Mouse (Mus musculus) heart, embryonic 11.5 days (tissue): ENCODE data around the gene C1rb. TPM values are rescaled to one million over a fixed set of nuclear protein-coding genes. Genes with fewer than 3 reads are reported as not detected.
"Not testable (repeated sequence)": the region's sequence is repeated elsewhere in the genome, so short reads cannot be mapped to it uniquely, and the experiment has no call there.

Experiments used
- ATAC-seq: fragments of 200-750 bp; cut with Nextera tagmentation; replicated peaks from 2 replicates; pipeline ENCODE4 v1.8.0; 2017; ENCODE audit warnings: moderate library complexity; ENCODE audit not compliant: insufficient number of reproducible peaks, low FRiP score, low TSS enrichment
- H3K27ac ChIP-seq: fragments of 300-500 bp; sonication (generic); 2 replicates; pipeline ENCODE4 v1.5.1; 2014; ENCODE audit warnings: mild to moderate bottlenecking, low read depth, low read length
- H3K27me3 ChIP-seq: fragments of 300-500 bp; sonication (generic); 2 replicates; pipeline ENCODE4 v1.6.1; 2014; ENCODE audit warnings: mild to moderate bottlenecking, low read length, mixed read lengths; ENCODE audit not compliant: control insufficient read depth, insufficient read depth
- H3K36me3 ChIP-seq: fragments of 300-500 bp; sonication (generic); 2 replicates; pipeline ENCODE4 v1.6.1; 2014; ENCODE audit warnings: mild to moderate bottlenecking, low read length, moderate library complexity, mixed read lengths; ENCODE audit not compliant: control insufficient read depth, insufficient read depth
- H3K4me1 ChIP-seq: fragments of 300-500 bp; sonication (generic); 2 replicates; pipeline ENCODE4 v1.6.1; 2014; ENCODE audit warnings: low read length; ENCODE audit not compliant: control insufficient read depth, insufficient read depth
- H3K4me2 ChIP-seq: fragments of 300-500 bp; sonication (generic); 2 replicates; pipeline ENCODE4 v1.6.1; 2014; ENCODE audit warnings: mild to moderate bottlenecking, moderate library complexity
- H3K4me3 ChIP-seq: fragments of 300-500 bp; sonication (generic); 2 replicates; pipeline ENCODE4 v1.5.1; 2014; ENCODE audit warnings: low read depth, low read length
- H3K9ac ChIP-seq: fragments of 300-500 bp; sonication (generic); 2 replicates; pipeline ENCODE4 v1.6.1; 2014; ENCODE audit warnings: mild to moderate bottlenecking, low read depth, low read length, moderate library complexity
- H3K9me3 ChIP-seq: fragments of 300-500 bp; sonication (generic); replicated peaks from 2 replicates; pipeline ENCODE4 v1.6.1; 2016; ENCODE audit warnings: low read length; ENCODE audit not compliant: control insufficient read depth
- WGBS: fragments of 180-500 bp; shearing (Covaris S2); extraction: QIAGEN DNeasy Blood & Tissue Kit; methylation state at CpG from one replicate; pipeline ENCODE4 v1.1.7; 2014; ENCODE audit not compliant: insufficient replicate concordance; 5-methylcytosine and 5-hydroxymethylcytosine counted together
- polyA plus RNA-seq: library from polyadenylated mRNA; unstranded; fragments of >200 nt; fragmentation: Nextera tagmentation; extraction: Ambion mirVana; gene quantifications from 2 replicates; pipeline ENCODE4 v1.2.1, GENCODE M21; 2014

The C1rb gene
- polyA plus RNA-seq, 1 experiment from 2014 or later = not detected

DNA sequence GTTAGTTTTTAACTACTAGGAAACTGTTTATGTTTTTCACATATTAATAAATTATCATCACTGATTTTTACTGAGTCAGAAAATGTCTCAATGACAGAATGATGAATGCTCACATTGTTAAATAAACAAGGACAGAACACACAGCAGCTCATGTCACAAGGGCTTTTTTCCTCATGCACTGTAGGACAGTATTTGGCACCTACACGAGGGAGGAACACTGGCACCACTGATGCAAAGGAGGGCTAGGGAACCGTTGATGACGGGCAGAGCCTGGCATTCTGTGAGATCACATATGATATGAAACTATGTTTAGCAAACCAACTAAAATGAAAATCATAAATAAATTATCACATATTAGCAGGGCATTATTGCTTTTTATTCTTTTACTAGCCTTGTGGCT lies 14.8 kb downstream of the C1rb start:
- Histone ChIP-seq H3K9ac (no peak overlapping the region), H3K4me2 (no peak overlapping the region), H3K36me3 (no peaks in the 10 kb centered on the region), H3K27me3 (no peaks in the 10 kb centered on the region), H3K27ac (no peak overlapping the region), H3K9me3 (no peaks in the 10 kb centered on the region), H3K4me3 (no peak overlapping the region), H3K4me1 (no peaks in the 10 kb centered on the region)
- no peak for ATAC-seq
- 72% methylated on average over 3 of the region's 3 CpGs for WGBS

DNA sequence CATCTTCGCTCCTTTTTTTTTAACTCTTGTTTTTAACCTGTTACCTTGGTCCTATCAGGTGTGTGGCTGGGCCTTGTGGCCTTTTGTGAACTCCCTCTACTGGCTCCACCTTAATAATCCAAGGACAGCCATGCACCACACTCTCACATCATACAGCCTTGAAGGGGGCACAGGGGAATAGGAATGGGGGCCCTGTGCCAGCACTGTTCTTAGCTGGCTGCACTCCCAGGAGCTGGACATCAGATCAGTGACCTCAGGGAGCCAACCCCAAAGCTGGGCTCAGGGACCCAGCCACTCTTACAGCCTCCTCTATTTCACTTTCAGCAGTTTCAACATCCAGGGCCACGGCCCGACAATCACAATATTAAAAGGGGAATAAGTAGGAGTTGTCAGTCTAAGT lies 15.7 kb downstream of the C1rb start:
- Histone ChIP-seq H3K27me3 (no peaks in the 10 kb centered on the region), H3K4me1 (no peaks in the 10 kb centered on the region), H3K9ac (no peak overlapping the region), H3K27ac (no peak overlapping the region), H3K4me2 (no peak overlapping the region), H3K9me3 (no peaks in the 10 kb centered on the region), H3K4me3 (no peak overlapping the region), H3K36me3 (no peaks in the 10 kb centered on the region)
- WGBS = 85% methylated on average over 3 of the region's 3 CpGs
- no peak for ATAC-seq

DNA sequence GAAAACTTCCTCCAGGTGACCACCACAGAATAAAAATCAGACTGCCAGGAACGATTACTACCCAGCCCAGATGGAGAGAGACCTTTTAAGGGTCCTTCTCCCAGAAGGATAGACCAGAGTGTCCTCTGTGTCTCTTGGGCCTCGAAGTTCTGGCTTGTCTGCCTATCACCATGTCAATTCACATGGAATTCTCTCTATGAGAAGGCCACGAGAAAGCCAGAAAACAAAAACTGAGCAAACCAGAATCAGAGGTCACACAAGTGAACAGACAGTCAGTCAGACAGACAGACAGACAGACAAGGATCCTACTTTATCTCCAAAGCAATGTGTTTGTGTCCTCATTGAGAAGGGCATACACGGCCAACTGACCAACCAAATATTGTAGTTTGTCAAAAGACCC lies 16.2 kb downstream of the C1rb start:
- no peak for ATAC-seq
- Histone ChIP-seq H3K4me3 (no peak overlapping the region), H3K9me3 (no peaks in the 10 kb centered on the region), H3K27me3 (no peaks in the 10 kb centered on the region), H3K27ac (no peak overlapping the region), H3K4me2 (no peak overlapping the region), H3K4me1 (no peaks in the 10 kb centered on the region), H3K9ac (no peak overlapping the region), H3K36me3 (no peaks in the 10 kb centered on the region)
- WGBS = 64% methylated on average over 4 of the region's 4 CpGs

DNA sequence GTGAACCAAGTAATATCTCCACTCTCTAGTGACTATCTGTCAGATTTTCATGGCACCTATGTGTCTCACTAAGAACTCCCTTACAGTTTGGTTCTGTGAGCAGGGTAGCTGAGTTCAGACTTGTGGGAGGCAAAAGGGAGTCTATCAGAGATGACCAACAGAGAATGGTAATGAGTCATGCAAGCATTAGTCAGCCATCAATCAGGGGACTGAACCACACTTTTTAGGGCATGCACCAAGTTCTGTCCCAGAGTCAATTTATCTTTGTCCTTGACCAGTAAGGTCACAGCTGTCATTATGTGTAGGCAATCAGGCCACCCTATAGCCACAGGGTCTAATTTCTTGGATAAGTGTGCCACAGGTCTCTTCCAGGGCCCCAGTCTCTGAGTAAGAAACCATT lies 18.7 kb downstream of the C1rb start:
- H3K27me3 ChIP-seq = no peaks in the 10 kb centered on the region
- H3K4me3 ChIP-seq = no peak overlapping the region
- ATAC-seq = no peak
- no peaks in the 10 kb centered on the region for H3K9me3 ChIP-seq
- H3K4me2 ChIP-seq = no peak overlapping the region
- H3K27ac ChIP-seq = no peak overlapping the region
- H3K9ac ChIP-seq = no peak overlapping the region
- no peaks in the 10 kb centered on the region for H3K4me1 ChIP-seq
- H3K36me3 ChIP-seq = no peaks in the 10 kb centered on the region

- WGBS = 76% methylated on average over 4 of the region's 4 CpGs
- Histone ChIP-seq H3K36me3 (no peaks in the 10 kb centered on the region), H3K4me2 (no peak overlapping the region), H3K27me3 (no peaks in the 10 kb centered on the region), H3K4me1 (no peaks in the 10 kb centered on the region), H3K9me3 (no peaks in the 10 kb centered on the region), H3K27ac (no peak overlapping the region), H3K4me3 (no peak overlapping the region), H3K9ac (no peak overlapping the region)
- no peak for ATAC-seq
Measured at GRCm38 (mm10) chr6:124592186-124592700, 22.1 kb downstream of the C1rb start.

DNA sequence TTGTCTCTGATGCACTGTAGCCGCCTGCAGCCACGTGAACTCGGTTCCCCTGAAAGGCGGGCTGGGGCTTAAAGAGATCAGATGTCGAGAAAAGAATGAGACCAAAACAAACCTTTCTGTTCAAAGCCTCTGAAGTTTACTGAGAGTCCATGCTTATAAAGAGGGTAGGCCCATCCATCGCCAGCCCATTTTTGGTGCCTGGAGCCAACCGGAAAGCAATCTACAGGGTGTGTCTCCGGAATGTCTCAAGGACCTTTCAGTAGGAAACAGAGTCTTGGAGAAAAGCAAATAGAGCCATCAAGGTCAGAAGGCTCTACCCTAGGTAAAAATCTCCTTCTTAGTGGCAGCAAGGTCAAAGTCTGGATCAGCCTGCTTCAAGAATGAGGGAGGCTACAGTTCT lies 23.0 kb downstream of the C1rb start:
- H3K4me3 ChIP-seq = no peak overlapping the region

GRCm38 (mm10) chr6:124602031-124602430 lies 31.9 kb downstream of the C1rb start:
- Histone ChIP-seq H3K27me3 (no peaks in the 10 kb centered on the region), H3K4me3 (no peak overlapping the region), H3K4me1 (no peaks in the 10 kb centered on the region), H3K9ac (no peak overlapping the region), H3K27ac (no peak overlapping the region), H3K9me3 (no peaks in the 10 kb centered on the region), H3K4me2 (no peak overlapping the region), H3K36me3 (no peaks in the 10 kb centered on the region)
- ATAC-seq = no peak
- WGBS = 78% methylated on average over 4 of the region's 4 CpGs

More for the DNA sequence above, 23.0 kb downstream of the C1rb start:
- no peaks in the 10 kb centered on the region for H3K4me1 ChIP-seq
- no peak overlapping the region for H3K9ac ChIP-seq
- 80% methylated on average over 8 of the region's 8 CpGs for WGBS
- H3K9me3 ChIP-seq = no peaks in the 10 kb centered on the region
- H3K27ac ChIP-seq = no peak overlapping the region
- no peaks in the 10 kb centered on the region for H3K36me3 ChIP-seq
- H3K27me3 ChIP-seq = no peaks in the 10 kb centered on the region
- no peak for ATAC-seq
- H3K4me2 ChIP-seq = no peak overlapping the region

DNA sequence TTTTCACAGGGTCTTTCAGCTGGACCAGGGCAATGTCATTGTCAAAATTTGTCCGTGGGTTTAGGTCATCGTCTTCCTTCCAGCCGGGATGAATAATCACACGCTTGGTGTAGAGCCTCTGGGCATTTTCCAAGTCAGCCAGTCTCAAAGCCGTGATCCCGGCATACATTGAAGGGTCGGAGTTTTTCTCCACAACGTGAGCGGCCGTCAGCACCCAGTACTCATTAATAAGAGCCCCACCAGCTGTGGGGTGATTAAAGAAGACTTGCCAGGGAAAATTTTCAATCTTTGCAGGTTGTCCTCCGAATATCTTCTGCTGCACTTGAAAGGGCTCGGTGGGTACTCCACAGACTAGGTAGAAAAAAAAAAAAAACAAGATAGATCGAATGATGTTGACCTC lies 55.5 kb downstream of the C1rb start:
- Histone ChIP-seq H3K36me3 (no peaks in the 10 kb centered on the region), H3K4me1 (no peaks in the 10 kb centered on the region), H3K9me3 (no peaks in the 10 kb centered on the region), H3K9ac (no peak overlapping the region), H3K4me2 (no peak overlapping the region), H3K27ac (no peak overlapping the region), H3K27me3 (no peaks in the 10 kb centered on the region), H3K4me3 (no peak overlapping the region)
- ATAC-seq = no peak
- WGBS = 83% methylated on average over 13 of the region's 13 CpGs

DNA sequence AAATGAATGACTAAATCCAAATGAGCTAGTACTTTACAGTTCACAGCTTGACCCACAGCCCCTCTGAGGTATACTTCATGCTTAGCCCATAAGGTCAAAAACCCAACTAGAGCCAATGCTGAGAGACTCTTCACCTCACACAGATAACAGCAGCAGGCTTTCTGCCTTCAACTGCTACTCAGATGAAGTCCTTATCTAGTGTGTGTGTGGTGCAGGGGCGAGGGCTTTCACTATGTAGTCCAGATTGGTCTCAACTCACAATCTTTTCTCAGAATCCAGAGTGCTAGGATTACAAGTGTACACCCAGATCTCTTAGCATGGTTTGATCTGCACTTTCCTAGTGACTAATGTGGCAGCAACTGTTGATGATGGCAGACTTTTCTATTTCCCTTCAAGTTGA lies 56.1 kb downstream of the C1rb start:
- H3K27ac ChIP-seq, H3K27me3 ChIP-seq, H3K36me3 ChIP-seq, H3K4me2 ChIP-seq, H3K9me3 ChIP-seq, H3K4me1 ChIP-seq, H3K9ac ChIP-seq, ATAC-seq, H3K4me3 ChIP-seq: not testable (repeated sequence)
- WGBS = 22% methylated on average over 1 of the region's 1 CpGs
